Mouse (Mus musculus) liver, embryonic 14.5 days (tissue): ENCODE measurements at regions not wholly inside any gene's neighbourhood (a gene's known extent, or its start where the extent isn't known, plus 50 kb on each side); places are given as distances from the start of the nearest gene placed in this dataset.

Source experiments
- ATAC-seq: fragments of 200-750 bp; cut with Nextera tagmentation; 2 replicates; pipeline ENCODE4 v1.8.0; 2017; ENCODE audit warnings: moderate number of reproducible peaks, mild to moderate bottlenecking, moderate library complexity; ENCODE audit not compliant: insufficient read depth
- DNase-seq, 3 experiments: peaks; one replicate each; pipeline ENCODE4 v3.0.0-alpha.2; 2012 to 2013; ENCODE audit warnings: low read depth in 3 of 3, low spot score in 3 of 3
- H3K27ac ChIP-seq: fragments of 300-500 bp; sonication (generic); 2 replicates; pipeline ENCODE4 v1.5.1; 2014; ENCODE audit warnings: moderate library complexity, mild to moderate bottlenecking, control low read depth, inconsistent platforms
- H3K27me3 ChIP-seq: fragments of 300-500 bp; sonication (generic); 2 replicates; pipeline ENCODE4 v1.6.1; 2014; ENCODE audit warnings: mild to moderate bottlenecking, low read length, moderate library complexity; ENCODE audit not compliant: control insufficient read depth, insufficient read depth
- H3K36me3 ChIP-seq: fragments of 300-500 bp; sonication (generic); replicated peaks from 2 replicates; pipeline ENCODE4 v1.6.1; 2014; ENCODE audit warnings: low read depth; ENCODE audit not compliant: control insufficient read depth, insufficient read depth
- H3K4me1 ChIP-seq, 2 experiments: fragments of 200-500 bp in 1 of 2; fragments of 300-500 bp in 1 of 2; sonication (generic) in 1 of 2; replicated peaks; 2 replicates each; pipeline ENCODE4 v1.6.1; 2012 to 2014; ENCODE audit warnings: antibody characterized with exemption in 1 of 2, inconsistent platforms in 1 of 2, low read length in 1 of 2; ENCODE audit not compliant: control insufficient read depth in 2 of 2, insufficient read depth in 2 of 2
- H3K4me2 ChIP-seq: fragments of 300-500 bp; sonication (generic); 2 replicates; pipeline ENCODE4 v1.6.1; 2014; ENCODE audit warnings: low read depth, mild to moderate bottlenecking, control low read depth, moderate library complexity
- H3K4me3 ChIP-seq, 2 experiments: fragments of 200-500 bp in 1 of 2; fragments of 300-500 bp in 1 of 2; sonication (generic) in 1 of 2; 2 replicates each; pipeline ENCODE4 v1.5.1; 2012 to 2014; ENCODE audit warnings: low read depth in 2 of 2, low read length in 2 of 2, mild to moderate bottlenecking in 2 of 2, control low read depth in 1 of 2, inconsistent platforms in 1 of 2, moderate library complexity in 1 of 2; ENCODE audit not compliant: insufficient read depth in 1 of 2
- H3K9ac ChIP-seq: fragments of 300-500 bp; sonication (generic); replicated peaks from 2 replicates; pipeline ENCODE4 v1.6.1; 2014; ENCODE audit warnings: mild to moderate bottlenecking, control low read depth, moderate library complexity
- H3K9me3 ChIP-seq: fragments of 300-500 bp; sonication (generic); 2 replicates; pipeline ENCODE4 v1.6.1; 2016; ENCODE audit warnings: low read length, mixed read lengths; ENCODE audit not compliant: control insufficient read depth
- CTCF ChIP-seq: IDR thresholded peaks from 2 replicates; pipeline ENCODE4 v1.5.1; 2016; ENCODE audit warnings: antibody characterized with exemption, low read depth, control low read depth
- EP300 ChIP-seq: IDR thresholded peaks from 2 replicates; pipeline ENCODE4 v1.6.1; 2016; ENCODE audit warnings: antibody characterized with exemption, low read depth
- WGBS: fragments of 180-500 bp; shearing (Covaris S2); extraction: QIAGEN DNeasy Blood & Tissue Kit; methylation state at CpG from one replicate; pipeline ENCODE4 v1.1.7; 2014; ENCODE audit not compliant: insufficient replicate concordance; 5-methylcytosine and 5-hydroxymethylcytosine counted together

DNA sequence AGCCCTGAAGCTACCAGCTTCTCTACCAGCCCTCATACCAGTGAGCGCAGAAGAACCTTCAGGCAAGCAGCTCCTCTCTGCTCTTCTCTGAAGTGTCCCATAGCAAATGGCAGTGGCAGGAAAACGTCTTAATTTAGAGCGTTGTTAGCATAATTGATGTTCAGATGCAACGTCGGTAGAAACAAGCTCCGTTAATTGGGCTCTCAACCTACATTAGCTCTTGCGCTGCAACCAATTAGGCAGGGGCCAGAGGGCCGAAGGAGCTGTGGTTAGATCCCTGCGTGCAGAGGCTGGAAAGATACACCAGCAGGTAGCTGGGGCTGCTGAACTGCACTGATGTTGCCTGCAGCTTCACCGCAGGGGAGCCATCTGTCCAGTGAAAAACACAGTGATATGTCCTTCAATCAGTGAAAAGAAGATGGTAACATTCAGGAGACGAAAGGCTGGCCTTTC, 145.6 kb downstream of the Gm45692 start:
- ATAC-seq, result no peak
- no peak overlapping the region for H3K27ac ChIP-seq
- 52% methylated on average over 11 of the region's 11 CpGs for WGBS
- H3K4me1 ChIP-seq, result no peaks in the 10 kb centered on the region
- no peaks in the 10 kb centered on the region for H3K27me3 ChIP-seq
- TF ChIP-seq CTCF, result no peak
- TF ChIP-seq EP300, result no peak
- H3K9me3 ChIP-seq, result no peaks in the 10 kb centered on the region
- DNase-seq, result no peak
- no peaks in the 10 kb centered on the region for H3K36me3 ChIP-seq
- H3K9ac ChIP-seq, result no peak overlapping the region
- H3K4me2 ChIP-seq, result no peak overlapping the region
- no peak overlapping the region for H3K4me3 ChIP-seq

DNA sequence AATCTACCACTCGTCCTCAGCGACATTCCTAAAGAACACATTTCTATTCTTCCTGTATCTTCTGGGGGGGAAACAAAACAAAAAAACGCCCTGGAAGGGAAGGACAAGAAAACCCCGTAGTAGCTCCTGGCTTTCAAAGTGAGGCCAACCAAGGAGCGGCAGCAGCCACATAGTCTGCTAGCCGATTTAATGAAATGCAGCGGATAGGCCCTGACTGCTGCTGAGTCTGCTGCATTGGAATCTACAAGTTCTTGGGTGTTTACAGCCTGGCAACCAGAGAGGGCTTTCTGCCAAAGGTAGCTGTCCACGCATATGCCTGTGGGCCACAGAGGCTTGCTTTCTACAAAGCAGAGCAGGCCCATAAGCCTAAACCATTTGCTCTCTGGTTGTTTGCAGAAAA, 146.0 kb downstream of the Gm45692 start:
- Histone ChIP-seq H3K27ac (no peak overlapping the region), H3K27me3 (no peaks in the 10 kb centered on the region), H3K4me3 (no peak overlapping the region), H3K36me3 (no peaks in the 10 kb centered on the region), H3K9me3 (no peaks in the 10 kb centered on the region), H3K4me1 (no peaks in the 10 kb centered on the region), H3K4me2 (no peak overlapping the region), H3K9ac (no peak overlapping the region)
- ATAC-seq (no peak), DNase-seq (no peak)
- no peak for TF ChIP-seq CTCF
- no peak for TF ChIP-seq EP300
- WGBS, result 58% methylated on average over 8 of the region's 8 CpGs

DNA sequence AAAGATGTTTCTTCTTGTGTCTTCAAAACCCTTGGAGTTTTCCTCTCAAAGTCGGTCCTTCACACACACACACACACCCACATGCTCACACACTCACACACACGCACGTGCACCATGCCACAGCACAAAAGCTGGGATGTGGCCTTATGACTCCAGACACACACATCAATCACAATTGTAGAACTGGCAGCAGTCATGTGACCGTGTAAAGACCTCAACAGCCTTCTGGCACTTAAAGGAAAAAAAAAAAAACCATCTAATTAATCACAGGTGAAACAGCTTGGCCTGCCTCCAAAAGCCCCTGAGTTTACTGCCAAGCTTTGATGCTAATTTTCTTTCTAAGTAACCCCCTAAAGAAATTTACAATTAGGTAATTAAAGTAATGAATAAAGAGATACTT, 147.1 kb downstream of the Gm45692 start:
- Histone ChIP-seq H3K36me3 (no peaks in the 10 kb centered on the region), H3K9ac (no peak overlapping the region), H3K4me3 (no peak overlapping the region), H3K27ac (no peak overlapping the region), H3K4me2 (no peak overlapping the region), H3K9me3 (no peaks in the 10 kb centered on the region), H3K4me1 (no peaks in the 10 kb centered on the region), H3K27me3 (no peaks in the 10 kb centered on the region)
- 51% methylated on average over 4 of the region's 4 CpGs for WGBS
- ATAC-seq, result no peak
- DNase-seq, result no peak
- TF ChIP-seq EP300 (no peak), CTCF (no peak)

DNA sequence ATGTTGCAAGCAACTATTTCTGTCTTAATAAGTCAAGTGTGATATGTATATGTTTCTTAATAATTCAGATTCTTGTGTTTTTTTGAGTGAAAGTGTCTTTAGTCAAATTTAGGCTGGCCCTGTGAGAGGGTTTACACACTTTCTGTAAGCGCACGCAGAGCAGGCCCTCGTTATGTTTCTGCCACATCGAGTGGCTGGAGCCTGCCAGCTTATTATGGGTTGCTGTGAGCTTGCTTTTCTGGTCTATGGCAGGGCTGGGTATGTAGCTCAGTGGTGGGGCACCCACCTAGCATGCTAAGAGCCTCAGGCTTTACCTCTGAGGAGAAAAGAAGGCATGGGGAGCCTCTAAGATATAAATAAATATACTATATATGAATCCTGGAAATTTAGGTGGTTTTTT, 148.2 kb downstream of the Gm45692 start:
- H3K9me3 ChIP-seq, result no peaks in the 10 kb centered on the region
- H3K4me3 ChIP-seq, result no peak overlapping the region
- H3K27ac ChIP-seq, result no peak overlapping the region
- no peak for DNase-seq
- TF ChIP-seq EP300 (no peak), CTCF (no peak)
- H3K4me1 ChIP-seq, result no peaks in the 10 kb centered on the region
- H3K4me2 ChIP-seq, result no peak overlapping the region
- ATAC-seq, result no peak
- WGBS, result 77% methylated on average over 4 of the region's 4 CpGs
- H3K27me3 ChIP-seq, result no peaks in the 10 kb centered on the region
- H3K36me3 ChIP-seq, result no peaks in the 10 kb centered on the region
- no peak overlapping the region for H3K9ac ChIP-seq

DNA sequence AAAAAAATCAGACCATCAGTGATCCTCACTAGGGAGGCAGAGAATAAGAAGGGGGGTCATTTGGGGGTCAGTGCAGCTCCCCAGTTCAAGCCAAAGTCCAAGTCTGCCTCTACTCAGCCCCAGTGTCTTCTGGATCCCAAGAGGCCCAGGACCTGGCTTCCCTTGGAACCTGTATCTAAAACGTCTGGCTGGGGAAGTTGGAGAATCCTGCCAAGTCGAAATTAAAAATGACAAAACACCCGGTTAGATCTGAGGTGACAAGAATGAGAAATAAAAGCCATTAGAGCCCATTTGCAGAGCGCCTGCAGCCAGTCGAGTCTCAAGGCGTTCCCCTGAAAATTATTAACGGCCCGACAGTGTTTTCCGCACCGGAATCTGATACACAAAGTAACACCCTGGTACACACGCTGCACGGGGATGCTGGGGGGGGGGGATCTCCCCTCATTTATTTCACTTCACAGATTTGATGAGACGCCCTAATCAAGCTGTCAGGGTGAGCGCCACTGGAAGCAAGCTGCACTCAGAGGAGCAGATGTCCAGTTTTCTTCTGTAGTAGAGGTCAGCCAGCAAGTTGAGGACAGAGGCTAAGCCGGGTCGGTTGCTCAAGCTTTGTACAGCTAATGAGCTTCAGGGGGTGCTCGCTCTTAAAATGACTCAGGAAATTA, 149.5 kb downstream of the Gm45692 start:
- H3K9me3 ChIP-seq, result no peaks in the 10 kb centered on the region
- H3K4me3 ChIP-seq, result no peak overlapping the region
- no peak overlapping the region for H3K27ac ChIP-seq
- TF ChIP-seq EP300, result no peak
- no peak for TF ChIP-seq CTCF
- no peak for DNase-seq
- no peak overlapping the region for H3K4me2 ChIP-seq
- no peaks in the 10 kb centered on the region for H3K27me3 ChIP-seq
- no peak overlapping the region for H3K9ac ChIP-seq
- H3K36me3 ChIP-seq, result no peaks in the 10 kb centered on the region
- WGBS, result 66% methylated on average over 17 of the region's 17 CpGs
- no peaks in the 10 kb centered on the region for H3K4me1 ChIP-seq
- ATAC-seq, result no peak
